Mouse (Mus musculus) testis, adult 2 months (tissue): ENCODE results near the gene Olfr883.

Experiments used
- CTCF ChIP-seq: fragments of 200-500 bp; IDR thresholded peaks from 2 replicates; pipeline ENCODE4 v1.5.1; 2012; ENCODE audit warnings: low read depth, mild to moderate bottlenecking, inconsistent platforms, low read length, moderate library complexity; ENCODE audit not compliant: control insufficient read depth, insufficient read depth, insufficient replicate concordance
- POLR2A ChIP-seq: fragments of 200-500 bp; IDR thresholded peaks from 2 replicates; pipeline ENCODE4 v1.6.1; 2012; ENCODE audit warnings: low read depth, mild to moderate bottlenecking, inconsistent platforms, low read length, moderate library complexity; ENCODE audit not compliant: control insufficient read depth

GRCm38 (mm10) chr9:38025508-38025907, at the start of gene Olfr883:
- TF ChIP-seq CTCF (no peak), POLR2A (no peak)
